Mouse (Mus musculus): ENCODE measurements around the gene Tgm3.

GRCm38 (mm10) chr2:130032661-130033060 lies 20.5 kb downstream of the Tgm3 start:
- TF ChIP-seq CTCF (conservative IDR thresholded peaks at IDR 0.05; ENCODE audit: insufficient read depth, insufficient read length, low read depth, low read length) (no peak), POLR2A (IDR thresholded peaks at IDR 0.05; ENCODE audit: low read depth, low read length) (no peak)

All from kidney, adult 2 months (tissue).